11 mouse cellular contexts compared by ENCODE assay signal in genomic region chr3:41319214-41319856, GRCm38 (mm10).
DNase-seq lines count a peak whose midpoint lies in the region; ATAC-seq and TF ChIP-seq lines count a peak whose summit lies in the region.
"Had no signal": no experiment of that assay in that cellular context is flagged by ENCODE, and none has a peak within 500 bp of the region (broad histone marks: within the 10 kb centered on the region; RNA-seq: fewer than 3 reads in every experiment).

No protein-coding gene starts in this region.

- TF ChIP-seq CTCF in brain, embryonic 14.5 days (IDR thresholded peaks at IDR 0.05; ENCODE audit: borderline replicate concordance, extremely low read depth, insufficient read depth, insufficient read length), result no peak

- H3K9me3 ChIP-seq in hindbrain, embryonic 10.5 days, result no peaks in the 10 kb centered on the region
- H3K9me3 ChIP-seq in hindbrain, embryonic 12.5 days (replicated peaks), result no peaks in the 10 kb centered on the region
- no peaks in the 10 kb centered on the region for H3K9me3 ChIP-seq in intestine, embryonic 16.5 days (ENCODE audit: control insufficient read depth, low read length)
- no peaks in the 10 kb centered on the region for H3K9me3 ChIP-seq in midbrain, embryonic 13.5 days
- H3K9me3 ChIP-seq: kidney, embryonic 15.5 days; liver, embryonic 15.5 days had no signal

- WGBS in hindbrain, embryonic 10.5 days, result 63% methylated on average over 5 of the region's 5 CpGs
- 58% methylated on average over 5 of the region's 5 CpGs for WGBS in hindbrain, embryonic 12.5 days
- WGBS in intestine, embryonic 16.5 days, result 64% methylated on average over 5 of the region's 5 CpGs
- 71% methylated on average over 5 of the region's 5 CpGs for WGBS in midbrain, embryonic 13.5 days

- ATAC-seq in hindbrain, embryonic 12.5 days (ENCODE audit: low FRiP score), result no peak
- peak; percentile 26; the same call in 1 of the 2 replicates for ATAC-seq in intestine, embryonic 16.5 days
- ATAC-seq in midbrain, embryonic 13.5 days, result no peak

- no peak for TF ChIP-seq POLR2A in brain, embryonic 14.5 days (IDR thresholded peaks at IDR 0.05; ENCODE audit: borderline replicate concordance, extremely low read depth, insufficient read depth, insufficient read length, poor library complexity, severe bottlenecking)

- H3K27me3 ChIP-seq in hindbrain, embryonic 10.5 days (ENCODE audit: insufficient read depth, poor library complexity, severe bottlenecking), result no peaks in the 10 kb centered on the region
- no peaks in the 10 kb centered on the region for H3K27me3 ChIP-seq in hindbrain, embryonic 12.5 days
- no peaks in the 10 kb centered on the region for H3K27me3 ChIP-seq in intestine, embryonic 16.5 days (replicated peaks; ENCODE audit: control insufficient read depth, insufficient read depth, low read length)
- no peaks in the 10 kb centered on the region for H3K27me3 ChIP-seq in midbrain, embryonic 13.5 days
- H3K27me3 ChIP-seq: kidney, embryonic 15.5 days; liver, embryonic 15.5 days had no signal

- no peak overlapping the region for H3K27ac ChIP-seq in hindbrain, embryonic 10.5 days
- H3K27ac ChIP-seq in hindbrain, embryonic 12.5 days, result no peak overlapping the region
- H3K27ac ChIP-seq in intestine, embryonic 16.5 days (ENCODE audit: low read length), result no peak overlapping the region
- no peak overlapping the region for H3K27ac ChIP-seq in midbrain, embryonic 13.5 days
- H3K27ac ChIP-seq: liver, embryonic 15.5 days had no signal

- H3K4me2 ChIP-seq in hindbrain, embryonic 12.5 days (replicated peaks), result no peak overlapping the region
- H3K4me2 ChIP-seq in intestine, embryonic 16.5 days (ENCODE audit: low read depth, low read length), result no peak overlapping the region
- H3K4me2 ChIP-seq in midbrain, embryonic 13.5 days (replicated peaks), result no peak overlapping the region
- H3K4me2 ChIP-seq: liver, embryonic 15.5 days had no signal

- no peak overlapping the region for H3K9ac ChIP-seq in hindbrain, embryonic 12.5 days
- H3K9ac ChIP-seq in intestine, embryonic 16.5 days (ENCODE audit: low read depth, low read length), result no peak overlapping the region
- no peak overlapping the region for H3K9ac ChIP-seq in midbrain, embryonic 13.5 days (replicated peaks)
- H3K9ac ChIP-seq: kidney, embryonic 15.5 days; liver, embryonic 15.5 days had no signal

- DNase-seq in hindbrain, embryonic 10.5 days (ENCODE audit: low spot score), result peak; percentile 6
- DNase-seq in 3134 (ENCODE audit: extremely low read depth, insufficient read length, low spot score), result peak; percentile 13
- DNase-seq in brain, embryonic 14.5 days (ENCODE audit: low read depth), result peak; percentile 48
- no peak for DNase-seq in spleen, adult 12 weeks (ENCODE audit: low spot score)
- DNase-seq in frontal cortex, postnatal 36 days (ENCODE audit: low spot score in 2 of 2), result no peak
- DNase-seq: gastrocnemius, postnatal 25 days had no signal

- no peaks in the 10 kb centered on the region for H3K36me3 ChIP-seq in hindbrain, embryonic 10.5 days
- H3K36me3 ChIP-seq in hindbrain, embryonic 12.5 days, result no peaks in the 10 kb centered on the region
- no peaks in the 10 kb centered on the region for H3K36me3 ChIP-seq in intestine, embryonic 16.5 days (ENCODE audit: control insufficient read depth, insufficient read depth, low read length)
- no peaks in the 10 kb centered on the region for H3K36me3 ChIP-seq in midbrain, embryonic 13.5 days
- H3K36me3 ChIP-seq: kidney, embryonic 15.5 days; liver, embryonic 15.5 days had no signal

- peaks cover 2% of the 10 kb centered on the region; the same call in 1 of the 2 replicates for H3K4me1 ChIP-seq in hindbrain, embryonic 10.5 days (replicated peaks)
- no peaks in the 10 kb centered on the region for H3K4me1 ChIP-seq in hindbrain, embryonic 12.5 days
- H3K4me1 ChIP-seq in intestine, embryonic 16.5 days (ENCODE audit: control insufficient read depth, insufficient read depth, low read length), result peaks cover 4% of the 10 kb centered on the region; the same call in 1 of the 2 replicates
- no peaks in the 10 kb centered on the region for H3K4me1 ChIP-seq in midbrain, embryonic 13.5 days (replicated peaks)
- H3K4me1 ChIP-seq: liver, embryonic 15.5 days had no signal

- no peak overlapping the region for H3K4me3 ChIP-seq in hindbrain, embryonic 10.5 days
- no peak overlapping the region for H3K4me3 ChIP-seq in hindbrain, embryonic 12.5 days
- H3K4me3 ChIP-seq in intestine, embryonic 16.5 days (ENCODE audit: low read length), result no peak overlapping the region
- no peak overlapping the region for H3K4me3 ChIP-seq in midbrain, embryonic 13.5 days (replicated peaks)
- H3K4me3 ChIP-seq: kidney, embryonic 15.5 days; liver, embryonic 15.5 days had no signal

Comparison
In these comparisons a context has a peak if more than half of its experiments do, and no peak if none do; other contexts are left out.
1. DNase-seq: peak in hindbrain, embryonic 10.5 days (single experiment), 3134 (single experiment) and brain, embryonic 14.5 days (single experiment); none in spleen, adult 12 weeks (single experiment) and frontal cortex, postnatal 36 days (0 of 2).